Mouse (Mus musculus): ENCODE measurements around the gene Phospho1. TPM values are rescaled to one million over a fixed set of nuclear protein-coding genes. Genes with fewer than 3 reads are reported as not detected.

Gene Phospho1
- total RNA-seq, 2 experiments from 2014 or later, result 70.8 to 84.6 TPM

DNA sequence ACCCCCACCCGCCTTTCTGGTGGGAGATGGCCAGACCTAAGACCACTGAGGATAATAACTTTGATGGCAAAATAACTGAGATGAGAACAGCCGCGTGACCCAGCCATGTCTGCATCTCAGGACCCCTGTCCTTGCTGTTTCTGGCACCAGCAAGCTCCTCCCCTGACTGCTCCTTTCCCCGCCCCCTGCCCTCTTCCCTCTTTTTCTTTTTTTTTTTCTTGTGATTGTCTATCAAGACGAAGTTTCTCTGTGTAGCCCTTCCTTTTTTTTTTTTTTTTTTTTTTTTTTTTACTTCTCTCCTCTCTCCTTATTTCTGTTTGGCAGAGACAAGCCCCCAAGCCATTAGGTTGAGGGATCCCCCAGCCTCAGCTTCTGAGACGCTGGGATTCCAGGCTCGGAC is 13.5 kb upstream of the Phospho1 start:
- no peak for DNase-seq (ENCODE audit: low spot score in 2 of 2)
- intact Hi-C loops (cut with DNase I), result no loop called here

DNA sequence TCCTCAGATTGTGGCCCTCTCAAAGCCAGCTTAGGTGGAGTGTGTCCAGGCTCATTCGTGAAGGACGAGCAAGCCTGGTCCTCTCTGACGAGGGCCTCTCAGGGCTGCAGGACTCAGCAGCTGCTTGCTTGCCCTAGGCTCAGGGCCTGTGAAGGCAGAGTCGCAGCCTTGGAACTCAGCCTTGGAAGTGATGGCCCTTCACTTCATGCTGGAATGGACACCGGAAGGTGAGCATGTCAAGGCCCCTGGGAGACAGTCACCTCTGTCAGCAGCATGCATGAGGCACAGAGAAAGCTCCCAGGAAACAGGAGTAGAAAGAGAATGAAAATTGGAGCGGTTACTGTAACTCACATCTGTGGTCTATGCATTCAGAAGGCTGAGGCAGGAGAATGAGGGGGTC is 12.6 kb upstream of the Phospho1 start:
- DNase-seq (ENCODE audit: low spot score in 2 of 2), result no peak
- intact Hi-C loops (cut with DNase I), result no loop called here

DNA sequence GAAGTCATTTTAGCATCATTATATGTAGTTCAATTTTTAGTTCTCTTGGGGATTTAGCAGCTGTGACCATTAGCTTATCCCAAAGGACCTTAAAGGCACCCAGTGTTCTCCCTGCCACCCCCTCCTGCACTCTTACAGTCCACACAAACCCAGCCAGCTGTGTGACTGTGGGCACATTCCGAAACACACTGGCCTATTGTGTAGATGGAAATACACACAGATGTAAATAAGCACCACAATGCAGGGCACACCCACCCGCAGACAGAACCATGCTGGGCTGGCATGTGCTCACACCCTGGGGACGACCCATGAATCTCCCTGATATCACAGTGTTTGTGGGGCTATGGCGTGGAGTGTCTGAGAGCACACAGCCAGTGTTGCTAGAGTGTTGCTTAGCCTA is 12.1 kb upstream of the Phospho1 start:
- intact Hi-C loops (cut with DNase I), result no loop called here
- no peak for DNase-seq (ENCODE audit: low spot score in 2 of 2)

DNA sequence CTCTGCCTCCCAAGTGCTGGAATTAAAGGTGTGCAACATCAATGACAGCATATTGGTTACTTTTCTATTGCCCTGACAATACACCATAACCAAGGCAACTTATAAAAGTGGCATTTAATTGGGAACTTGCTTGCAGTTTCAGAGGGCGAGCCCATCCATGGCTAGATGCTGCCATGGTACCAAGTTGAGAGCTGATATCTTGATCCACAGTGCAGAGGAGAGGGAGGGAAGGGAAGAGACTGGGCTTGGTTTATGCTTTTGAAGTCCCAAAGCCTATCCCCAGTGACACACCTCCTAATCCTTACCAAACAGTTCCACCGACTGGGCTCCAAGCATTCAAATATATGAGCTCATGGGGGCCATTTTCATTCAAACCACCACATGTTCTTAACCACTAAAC is 10.2 kb upstream of the Phospho1 start:
- intact Hi-C loops (cut with DNase I), result no loop called here
- no peak for DNase-seq (ENCODE audit: low spot score in 2 of 2)

DNA sequence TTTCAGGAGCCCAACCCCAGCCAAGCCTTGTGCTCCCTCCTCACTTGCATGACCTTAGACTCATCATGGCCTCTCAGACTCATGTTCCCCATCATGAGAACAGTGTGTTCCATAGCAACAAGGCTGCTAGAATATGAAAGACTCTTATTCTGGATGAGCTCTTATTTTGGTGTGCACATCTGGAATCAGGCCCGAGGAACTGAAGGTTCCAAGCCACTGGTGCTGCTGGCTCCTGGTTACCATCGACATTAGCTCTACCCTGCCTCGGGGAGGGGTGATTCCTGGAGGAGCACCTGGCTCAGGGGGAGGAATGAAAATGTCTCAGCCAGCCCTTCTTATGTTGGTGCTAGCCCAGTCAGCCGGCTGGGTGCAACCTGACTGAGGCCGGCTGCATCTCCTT is 9.4 kb upstream of the Phospho1 start:
- no peak for DNase-seq (ENCODE audit: low spot score in 2 of 2)
- intact Hi-C loops (cut with DNase I), result no loop called here

DNA sequence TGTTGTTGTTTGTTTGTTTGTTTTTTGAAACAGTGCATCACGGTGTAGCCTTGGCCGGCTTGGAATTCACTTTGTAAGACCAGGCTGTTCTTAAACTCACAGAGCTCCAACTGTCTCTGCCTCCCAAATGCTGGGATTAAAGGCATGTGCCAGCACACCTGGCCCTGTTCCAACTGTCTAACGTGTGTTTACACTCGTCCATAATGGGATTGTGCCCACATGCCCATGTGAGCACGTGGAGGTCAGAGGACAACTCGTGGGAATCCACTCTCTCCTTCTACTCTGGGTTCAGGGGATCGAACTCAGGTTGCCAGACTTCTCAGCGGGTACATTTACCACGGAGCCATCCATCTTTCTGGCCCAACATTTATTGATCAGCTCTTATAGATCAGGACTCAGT is 8.9 kb upstream of the Phospho1 start:
- intact Hi-C loops (cut with DNase I), result no loop called here
- no peak for DNase-seq (ENCODE audit: low spot score in 2 of 2)

DNA sequence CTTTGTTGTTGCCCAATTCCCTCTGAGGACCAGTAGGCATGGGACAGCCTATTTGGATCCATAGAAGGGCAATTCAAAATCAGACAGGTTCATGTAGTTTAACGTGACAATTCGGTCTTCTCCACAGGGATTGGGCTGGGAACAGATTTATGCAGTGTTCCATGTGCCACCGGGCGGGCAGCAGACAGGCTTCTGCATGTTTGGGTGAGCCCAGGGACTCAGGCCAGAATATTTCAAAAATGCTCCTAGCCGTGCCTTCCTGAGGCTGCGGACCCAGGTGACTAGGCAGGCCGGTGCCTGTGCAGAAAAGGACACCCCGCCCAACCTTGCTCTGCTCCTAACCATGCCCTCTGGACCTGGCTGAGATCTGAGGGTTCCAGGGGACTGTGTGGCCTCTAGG is 5.2 kb upstream of the Phospho1 start:
- intact Hi-C loops (cut with DNase I), result no loop called here
- DNase-seq (ENCODE audit: low spot score in 2 of 2), result no peak

DNA sequence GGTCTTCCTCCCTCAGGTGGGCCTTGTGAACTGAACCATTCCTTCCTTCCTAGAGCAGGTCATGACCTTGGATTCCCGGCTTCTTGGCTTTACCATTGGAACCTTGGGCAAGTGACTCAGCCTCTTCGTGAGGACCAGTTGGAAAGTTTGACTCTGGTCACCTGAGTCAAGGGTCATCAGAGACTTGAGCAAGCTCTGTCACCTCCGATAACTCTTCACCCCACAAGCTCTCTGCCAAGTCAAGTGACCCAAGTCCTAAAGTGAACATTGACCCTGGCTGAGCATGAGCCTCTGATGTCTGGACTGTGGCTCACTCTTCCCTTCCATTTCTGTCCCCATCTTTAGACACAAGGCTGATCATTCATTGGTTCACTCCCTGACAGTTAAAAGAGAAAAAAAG is 2.8 kb upstream of the Phospho1 start:
- no peak for DNase-seq (ENCODE audit: low spot score in 2 of 2)
- intact Hi-C loops (cut with DNase I), result loop anchor here (5.0 kb wide), 1 partner anchor 256 kb away; the partner anchor contains the start of gene Atp5g1

DNA sequence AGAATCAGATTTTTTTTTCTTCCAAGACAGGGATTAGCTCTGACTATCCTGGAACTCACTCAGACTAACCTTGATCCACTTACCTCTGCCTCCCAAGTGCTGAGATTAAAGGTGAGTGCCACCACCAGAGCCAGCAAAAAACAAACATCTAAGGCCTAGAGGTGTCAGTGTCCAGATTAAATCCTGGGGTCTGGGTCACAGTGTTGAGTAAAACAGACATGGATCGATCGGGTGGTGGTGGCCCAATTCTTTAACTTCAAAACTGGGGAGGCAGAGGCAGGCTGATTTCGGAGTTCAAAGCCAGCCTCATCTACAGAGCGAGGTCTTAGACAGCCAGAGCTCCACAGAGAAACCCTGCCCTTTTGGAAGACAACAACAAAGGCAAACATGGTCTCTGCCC is 1.9 kb upstream of the Phospho1 start:
- intact Hi-C loops (cut with DNase I), result loop anchor here (5.0 kb wide), 1 partner anchor 255 kb away; the partner anchor contains the start of gene Atp5g1
- DNase-seq (ENCODE audit: low spot score in 2 of 2), result no peak

DNA sequence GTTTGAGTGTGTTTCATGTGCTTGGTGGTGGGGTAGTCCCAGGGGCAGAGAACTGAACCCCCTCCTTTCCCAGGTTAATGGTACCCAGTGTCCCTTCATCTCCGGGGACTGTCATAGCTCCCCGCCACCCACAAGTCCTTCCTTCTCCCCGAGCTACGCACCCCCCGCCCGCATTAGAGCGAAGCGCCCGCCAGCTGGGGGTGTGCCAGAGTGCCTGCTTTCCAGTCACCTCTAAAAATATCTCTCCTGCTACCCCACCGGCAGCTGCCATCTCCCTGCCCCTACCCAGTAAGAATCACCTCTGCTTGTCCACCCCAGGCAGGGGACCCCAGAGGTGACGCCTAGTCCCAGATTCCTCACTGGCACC is 561 bp downstream of the Phospho1 start:
- DNase-seq (ENCODE audit: low spot score in 2 of 2), result peak; percentile 66 to 69
- intact Hi-C loops (cut with DNase I), result loop anchor here (2.0 to 5.0 kb wide), 3 partner anchors 34 to 252 kb away; partner anchors contain the start of genes Atp5g1 and Snf8

DNA sequence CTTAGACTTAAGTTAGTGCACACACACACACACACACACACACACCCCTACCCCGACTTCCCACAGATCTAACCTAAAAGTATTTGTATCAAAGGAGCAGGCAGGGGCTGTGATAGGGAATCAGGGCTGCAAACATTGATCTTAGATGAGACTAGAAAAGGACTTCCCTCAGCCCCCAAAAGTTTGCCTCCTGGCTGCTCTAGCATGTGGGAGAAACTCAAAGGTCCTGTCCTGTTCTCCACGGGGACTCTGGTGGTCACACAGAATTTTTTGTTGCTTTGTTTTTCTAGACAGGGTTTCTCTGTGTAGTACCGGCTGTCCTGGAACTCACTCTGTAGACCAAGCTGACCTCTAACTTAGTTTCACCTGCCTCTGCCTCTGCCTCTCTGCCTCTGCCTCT is 1.3 kb downstream of the Phospho1 start:
- no peak for DNase-seq (ENCODE audit: low spot score in 2 of 2)
- intact Hi-C loops (cut with DNase I), result loop anchor here (2.0 to 5.0 kb wide), 2 partner anchors 33 to 207 kb away; partner anchors contain the start of gene Snf8

DNA sequence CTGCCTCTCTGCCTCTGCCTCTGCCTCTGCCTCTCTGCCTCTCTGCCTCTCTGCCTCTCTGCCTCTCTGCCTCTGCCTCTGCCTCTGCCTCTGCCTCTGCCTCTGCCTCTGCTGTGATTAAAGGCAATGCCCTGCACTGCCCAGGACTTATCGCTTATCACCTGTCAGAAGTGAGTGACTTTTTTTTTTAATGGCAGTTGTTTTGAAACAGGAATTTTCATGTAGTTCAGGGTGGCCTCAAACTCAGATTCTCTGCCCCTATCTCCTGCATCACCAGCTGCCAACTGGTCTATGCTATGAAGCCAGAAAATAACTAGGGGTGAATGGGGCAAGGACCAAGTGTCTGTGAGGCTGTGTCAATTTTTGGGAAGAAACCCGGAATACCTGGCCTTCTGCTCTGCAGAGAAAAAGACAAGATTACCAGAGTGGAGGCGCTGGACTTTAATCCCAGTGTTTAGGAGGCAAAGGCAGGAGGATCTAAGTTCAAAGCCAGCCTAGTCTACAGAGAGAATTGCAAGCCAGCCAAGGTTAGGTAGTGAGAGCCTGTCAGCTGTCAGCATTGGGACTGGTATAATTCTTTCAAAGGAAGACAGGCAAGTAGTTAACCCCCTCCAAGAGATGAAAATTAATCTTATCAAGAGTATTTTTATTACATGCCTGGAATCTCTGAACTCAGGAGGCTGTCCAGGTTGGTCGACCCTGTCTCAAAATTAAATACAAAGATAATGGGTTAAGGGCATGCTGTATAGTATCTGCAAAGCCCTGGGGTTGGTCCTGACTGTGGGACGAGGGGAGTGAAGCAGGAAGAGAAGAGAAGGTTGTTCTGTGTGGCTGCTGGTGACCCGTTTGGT is 2.2 kb downstream of the Phospho1 start:
- intact Hi-C loops (cut with DNase I), result loop anchor here (5.0 kb wide), 1 partner anchor 206 kb away; the partner anchor contains the start of gene Snf8
- DNase-seq (ENCODE audit: low spot score in 2 of 2), result no peak

DNA sequence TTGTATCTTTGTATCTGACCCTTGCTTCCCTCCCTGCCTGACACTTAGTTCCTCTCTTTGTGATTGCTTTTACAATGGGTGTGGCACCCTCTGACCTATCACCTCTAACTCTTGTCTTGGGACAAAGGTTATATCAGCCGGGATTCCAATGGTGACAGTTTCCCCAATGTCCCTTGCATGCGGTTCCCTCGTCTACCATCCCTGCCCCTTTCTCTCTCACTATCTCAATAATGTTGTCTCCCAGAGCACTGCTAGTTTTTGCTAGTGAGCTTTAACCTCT is 2.8 kb downstream of the Phospho1 start:
- intact Hi-C loops (cut with DNase I), result loop anchor here (5.0 kb wide), 1 partner anchor 205 kb away; the partner anchor contains the start of gene Snf8
- DNase-seq (ENCODE audit: low spot score in 2 of 2), result no peak

DNA sequence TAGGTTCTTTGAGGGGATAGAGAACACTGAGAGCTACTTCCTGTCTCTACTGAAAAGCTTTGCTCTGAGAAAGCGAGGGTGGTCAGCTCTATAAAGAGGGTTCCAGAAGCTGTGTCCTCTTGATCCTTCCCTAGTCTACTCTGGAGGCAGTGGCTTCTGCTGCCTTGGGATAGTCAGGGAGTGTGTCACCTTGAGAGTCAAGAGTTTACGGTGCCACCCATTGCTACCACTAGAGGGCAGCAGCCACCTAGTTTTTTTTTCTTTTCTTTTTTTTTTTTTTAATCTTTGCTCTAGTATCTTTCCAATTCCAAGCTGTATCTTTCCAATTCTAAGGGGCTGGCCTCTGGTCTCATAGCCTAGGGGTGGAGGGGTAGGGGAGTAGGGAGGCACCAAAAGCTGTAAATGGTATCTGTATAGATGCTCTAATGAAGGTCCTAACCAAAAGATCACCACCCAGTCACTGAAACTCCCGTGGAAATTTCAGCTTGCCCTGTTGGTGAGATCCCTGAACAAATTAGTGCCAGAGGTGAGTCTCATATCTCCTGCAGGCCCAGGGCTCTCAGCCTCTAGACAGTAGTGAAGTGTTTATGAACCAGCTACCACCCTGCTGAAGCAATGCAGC is 3.3 kb downstream of the Phospho1 start:
- intact Hi-C loops (cut with DNase I), result loop anchor here (5.0 kb wide), 1 partner anchor 205 kb away; the partner anchor contains the start of gene Snf8
- DNase-seq (ENCODE audit: low spot score in 2 of 2), result peak; percentile 58 to 65

DNA sequence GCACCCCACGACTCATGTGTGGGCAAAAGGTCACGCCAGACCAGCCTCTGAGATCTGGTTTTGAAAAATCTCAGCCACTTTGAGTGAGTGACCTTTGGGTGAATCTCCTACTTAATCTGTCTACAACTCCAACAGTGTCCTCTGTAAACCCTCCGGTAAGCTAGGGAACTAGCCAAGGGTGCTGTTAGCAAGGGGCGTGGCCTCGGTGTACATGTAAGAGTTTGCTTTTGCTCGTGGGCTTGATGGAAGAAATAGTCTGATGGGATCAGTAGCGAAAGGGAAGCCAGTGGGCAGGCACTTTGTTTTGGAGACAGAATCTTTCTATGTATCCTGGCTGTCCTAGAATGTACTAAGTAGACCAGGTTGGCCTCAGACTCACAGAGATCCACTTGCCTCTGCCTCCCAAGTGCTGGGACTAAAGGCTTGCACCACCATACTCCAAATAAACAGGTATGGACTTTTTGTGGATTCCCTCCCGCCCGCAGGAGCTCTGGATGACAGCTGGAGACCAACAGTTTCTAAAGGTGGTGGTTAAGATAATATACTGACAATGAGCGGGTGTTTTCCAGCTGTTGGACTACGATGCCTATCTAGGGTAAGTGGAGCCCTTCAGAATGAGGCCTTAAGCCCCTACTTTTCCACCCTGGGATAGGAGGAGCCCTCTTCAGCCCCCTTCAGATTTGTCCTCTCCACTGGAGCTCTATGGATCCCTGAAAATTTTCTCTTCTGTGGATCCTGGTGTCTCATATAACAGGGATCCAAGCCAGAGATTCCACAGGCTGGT is 4.1 kb downstream of the Phospho1 start:
- DNase-seq (ENCODE audit: low spot score in 2 of 2), result no peak
- intact Hi-C loops (cut with DNase I), result loop anchor here (5.0 kb wide), 1 partner anchor 204 kb away; the partner anchor contains the start of gene Snf8

DNA sequence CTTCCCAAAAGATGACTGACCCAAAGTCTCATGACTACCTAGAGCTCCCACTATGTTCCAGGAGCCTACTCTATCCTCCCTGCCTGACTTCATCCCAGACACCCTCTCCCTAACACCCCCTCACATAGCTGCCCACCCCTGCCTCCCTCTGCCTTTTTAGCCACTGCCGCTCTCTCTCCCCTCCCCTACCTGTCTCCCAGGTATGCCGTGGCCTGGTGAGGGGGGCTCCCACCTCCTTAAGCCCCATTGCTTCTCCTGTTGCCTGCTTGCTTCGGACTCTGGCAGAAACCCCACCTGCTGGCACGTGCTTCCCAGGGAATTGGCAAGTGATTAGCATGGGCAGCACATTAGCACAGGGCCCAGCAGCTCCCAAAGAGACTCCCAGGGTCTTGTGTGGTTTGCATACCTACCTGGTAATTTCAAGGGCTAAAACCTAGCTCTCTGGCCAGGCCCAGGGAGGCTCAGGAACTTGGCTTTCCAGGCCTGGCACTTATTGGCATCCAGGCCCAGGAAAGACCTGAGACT is 5.3 kb downstream of the Phospho1 start:
- intact Hi-C loops (cut with DNase I), result loop anchor here (5.0 kb wide), 1 partner anchor 203 kb away; the partner anchor contains the start of gene Snf8
- DNase-seq (ENCODE audit: low spot score in 2 of 2), result no peak

DNA sequence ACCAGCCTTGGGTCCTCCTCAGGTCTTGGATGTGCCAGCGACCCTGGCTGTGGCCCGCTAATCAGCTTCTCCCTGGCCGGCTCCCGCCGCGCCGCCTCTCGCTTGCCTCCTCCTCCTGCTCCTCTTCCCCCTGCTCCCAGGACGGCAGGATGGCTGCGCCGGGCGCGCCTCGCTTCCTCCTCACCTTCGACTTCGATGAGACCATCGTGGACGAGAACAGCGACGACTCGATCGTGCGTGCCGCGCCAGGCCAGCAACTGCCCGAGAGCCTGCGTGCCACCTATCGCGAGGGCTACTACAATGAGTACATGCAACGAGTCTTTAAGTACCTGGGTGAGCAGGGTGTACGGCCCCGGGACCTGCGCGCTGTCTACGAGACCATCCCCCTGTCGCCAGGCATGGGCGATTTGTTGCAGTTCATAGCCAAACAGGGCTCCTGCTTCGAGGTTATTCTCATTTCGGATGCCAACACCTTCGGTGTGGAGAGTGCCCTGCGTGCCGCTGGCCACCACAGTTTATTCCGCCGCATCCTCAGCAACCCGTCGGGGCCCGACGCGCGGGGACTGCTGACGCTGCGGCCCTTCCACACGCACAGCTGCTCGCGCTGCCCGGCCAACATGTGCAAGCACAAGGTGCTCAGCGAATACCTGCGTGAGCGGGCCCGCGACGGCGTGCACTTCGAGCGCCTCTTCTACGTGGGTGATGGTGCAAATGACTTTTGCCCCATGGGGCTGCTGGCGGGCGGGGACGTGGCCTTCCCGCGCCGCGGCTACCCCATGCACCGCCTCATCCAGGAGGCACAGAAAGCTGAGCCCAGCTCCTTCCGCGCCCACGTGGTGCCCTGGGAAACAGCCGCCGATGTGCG is 6.3 kb downstream of the Phospho1 start:
- no peak for DNase-seq (ENCODE audit: low spot score in 2 of 2)

DNA sequence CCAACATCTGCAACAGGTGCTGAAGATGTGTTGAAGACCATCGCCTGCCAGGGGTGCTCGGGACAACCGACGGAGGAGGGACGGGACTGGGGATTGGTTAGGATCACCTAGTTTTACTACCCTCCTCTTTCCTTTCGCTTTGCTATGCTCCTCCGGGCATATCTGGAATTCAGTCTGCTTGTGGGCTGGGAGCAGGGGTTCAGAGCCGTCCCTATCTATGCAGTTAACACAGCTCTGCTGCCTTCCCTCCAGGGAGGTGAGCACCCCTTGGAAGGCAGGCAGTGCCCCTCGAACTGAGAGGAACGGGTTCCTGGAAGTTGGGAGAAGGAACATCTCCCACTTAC is 6.9 kb downstream of the Phospho1 start:
- intact Hi-C loops (cut with DNase I), result no loop called here
- no peak for DNase-seq (ENCODE audit: low spot score in 2 of 2)

More for the DNA sequence above, 6.3 kb downstream of the Phospho1 start:
- intact Hi-C loops (cut with DNase I), result no loop called here

DNA sequence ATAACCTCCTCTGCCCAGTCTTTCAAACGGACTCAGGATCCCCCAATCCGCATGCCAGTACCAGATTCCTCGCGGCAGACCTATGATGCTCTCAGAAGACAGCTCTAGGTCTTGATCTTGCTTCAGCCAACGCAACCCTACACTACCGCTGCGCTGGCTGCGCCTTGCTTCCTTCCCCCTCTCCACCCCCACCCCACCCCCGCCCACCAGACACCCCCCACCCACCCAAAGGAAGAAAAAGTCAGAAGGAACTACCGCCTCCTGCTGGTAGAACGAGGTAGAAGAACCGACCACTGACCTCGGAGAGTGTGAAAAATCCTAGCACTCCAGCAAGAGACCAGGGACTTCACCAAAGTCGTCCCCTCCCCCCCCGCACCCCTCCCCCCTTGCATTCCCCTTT is 7.3 kb downstream of the Phospho1 start:
- intact Hi-C loops (cut with DNase I), result no loop called here
- DNase-seq (ENCODE audit: low spot score in 2 of 2), result no peak

Data from left cerebral cortex, postnatal 36 days (tissue).